Comparison of ENCODE assay signal across 9 mouse cellular contexts in the genomic region with DNA sequence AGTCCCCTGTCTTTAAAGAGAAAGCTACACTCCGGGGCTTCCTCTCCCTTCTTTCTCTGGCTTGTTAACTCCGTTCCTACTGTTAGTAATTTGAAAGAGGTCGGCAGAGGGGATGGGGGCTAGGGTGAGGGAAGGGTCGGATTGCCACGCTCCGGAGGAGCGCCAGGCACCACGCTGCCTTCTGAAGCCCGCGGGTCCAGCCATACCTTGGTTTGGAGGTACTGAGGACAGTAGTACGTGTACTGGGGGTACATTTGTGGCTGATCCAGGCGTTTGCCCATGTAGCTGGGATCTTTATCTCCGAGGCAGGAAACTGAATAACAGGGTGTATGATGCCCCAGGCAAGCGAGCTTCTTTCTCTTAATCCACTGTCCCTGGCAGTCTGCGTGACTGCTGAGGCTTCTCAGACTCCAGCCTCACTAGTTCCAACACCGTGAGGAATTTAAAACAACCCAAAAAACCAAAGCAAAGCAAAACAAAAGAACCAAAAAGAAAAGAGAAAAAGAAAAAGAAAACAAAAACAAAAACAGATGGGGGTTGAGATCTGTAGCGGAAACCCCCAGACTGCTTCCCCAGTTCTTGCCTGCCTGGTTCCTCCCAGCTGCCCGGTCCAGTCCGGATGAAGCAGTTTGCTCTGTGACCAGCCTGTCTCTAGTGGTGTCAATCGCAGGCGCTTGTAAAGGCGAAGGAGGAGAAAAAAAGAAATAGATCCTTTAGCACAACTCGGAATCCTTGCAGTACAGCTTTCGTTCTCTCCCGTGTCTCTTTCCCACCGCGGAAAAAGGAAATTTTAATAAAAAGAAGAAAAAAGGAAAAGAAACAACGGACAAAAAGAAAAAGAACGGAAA.
DNase-seq lines count a peak whose midpoint lies in the region; ATAC-seq and TF ChIP-seq lines count a peak whose summit lies in the region.
"Had no signal": no experiment of that assay in that cellular context is flagged by ENCODE, and none has a peak within 500 bp of the region (broad histone marks: within the 10 kb centered on the region; RNA-seq: fewer than 3 reads in every experiment).

No protein-coding gene starts in this region.

- DNase-seq in frontal cortex, postnatal 36 days (ENCODE audit: low spot score in 2 of 2), result peak; percentile 17 to 21
- DNase-seq in frontal cortex, postnatal 10 days (ENCODE audit: low spot score in 2 of 2), result no peak
- DNase-seq in Muller cell, postnatal 12 days (ENCODE audit: inconsistent ontology term), result peak; percentile 62
- DNase-seq in hindbrain, embryonic 10.5 days (ENCODE audit: low spot score), result peak; percentile 63
- peak; percentile 70 for DNase-seq in midbrain, postnatal 0 days (ENCODE audit: low spot score)
- DNase-seq in natural killer cell, adult 2 months (ENCODE audit: low spot score in 2 of 2), result no peak

- H3K4me3 ChIP-seq in embryonic facial prominence, embryonic 13.5 days, result peak overlapping the region; percentile 74
- H3K4me3 ChIP-seq in hindbrain, embryonic 10.5 days, result peak overlapping the region; percentile 64
- H3K4me3 ChIP-seq in limb, embryonic 13.5 days, result peak overlapping the region; percentile 70
- H3K4me3 ChIP-seq in midbrain, postnatal 0 days (ENCODE audit: low read depth, low read length), result peak overlapping the region; percentile 64

- WGBS in embryonic facial prominence, embryonic 13.5 days, result under 1% methylated on average over 29 of the region's 29 CpGs
- under 1% methylated on average over 29 of the region's 29 CpGs for WGBS in hindbrain, embryonic 10.5 days
- under 1% methylated on average over 29 of the region's 29 CpGs for WGBS in limb, embryonic 13.5 days
- under 1% methylated on average over 29 of the region's 29 CpGs for WGBS in midbrain, postnatal 0 days

- peaks cover 39% of the 10 kb centered on the region for H3K4me1 ChIP-seq in embryonic facial prominence, embryonic 13.5 days
- peaks cover 34% of the 10 kb centered on the region for H3K4me1 ChIP-seq in hindbrain, embryonic 10.5 days (replicated peaks)
- H3K4me1 ChIP-seq in limb, embryonic 13.5 days, result peaks cover 48% of the 10 kb centered on the region
- no peaks in the 10 kb centered on the region; the same call in 1 of the 2 replicates for H3K4me1 ChIP-seq in midbrain, postnatal 0 days (ENCODE audit: insufficient read depth, low read length)

- peak overlapping the region; percentile 94 for H3K27ac ChIP-seq in embryonic facial prominence, embryonic 13.5 days
- peak overlapping the region; percentile 86 for H3K27ac ChIP-seq in hindbrain, embryonic 10.5 days
- peak overlapping the region; percentile 92 for H3K27ac ChIP-seq in limb, embryonic 13.5 days
- peak overlapping the region; percentile 68; the same call in 1 of the 2 replicates for H3K27ac ChIP-seq in midbrain, postnatal 0 days (ENCODE audit: low read depth, low read length)

- H3K9me3 ChIP-seq in embryonic facial prominence, embryonic 13.5 days, result no peaks in the 10 kb centered on the region
- H3K9me3 ChIP-seq in hindbrain, embryonic 10.5 days, result no peaks in the 10 kb centered on the region
- H3K9me3 ChIP-seq in limb, embryonic 13.5 days, result no peaks in the 10 kb centered on the region
- no peaks in the 10 kb centered on the region for H3K9me3 ChIP-seq in midbrain, postnatal 0 days (ENCODE audit: low read length)

- peak overlapping the region; percentile 78 for H3K4me2 ChIP-seq in embryonic facial prominence, embryonic 13.5 days
- peak overlapping the region; percentile 79 for H3K4me2 ChIP-seq in limb, embryonic 13.5 days (replicated peaks)
- H3K4me2 ChIP-seq in midbrain, postnatal 0 days (ENCODE audit: low read depth, low read length, poor library complexity, severe bottlenecking), result peak overlapping the region; percentile 87

- no peaks in the 10 kb centered on the region for H3K27me3 ChIP-seq in embryonic facial prominence, embryonic 13.5 days
- H3K27me3 ChIP-seq in hindbrain, embryonic 10.5 days (ENCODE audit: insufficient read depth, poor library complexity, severe bottlenecking), result peaks cover 26% of the 10 kb centered on the region; the same call in 1 of the 2 replicates
- no peaks in the 10 kb centered on the region for H3K27me3 ChIP-seq in limb, embryonic 13.5 days
- no peaks in the 10 kb centered on the region for H3K27me3 ChIP-seq in midbrain, postnatal 0 days (ENCODE audit: insufficient read depth, low read length)

- peak; percentile 62; the same call in 1 of the 2 replicates for ATAC-seq in embryonic facial prominence, embryonic 13.5 days (ENCODE audit: insufficient number of reproducible peaks, insufficient read depth, low FRiP score, low TSS enrichment, low read depth)
- peak; percentile 63 for ATAC-seq in limb, embryonic 13.5 days (ENCODE audit: low FRiP score, low read depth)
- peak; percentile 78 for ATAC-seq in midbrain, postnatal 0 days (ENCODE audit: low FRiP score)

- peak overlapping the region; percentile 89 for H3K9ac ChIP-seq in embryonic facial prominence, embryonic 13.5 days
- H3K9ac ChIP-seq in limb, embryonic 13.5 days, result peak overlapping the region; percentile 89
- H3K9ac ChIP-seq in midbrain, postnatal 0 days (replicated peaks; ENCODE audit: low read length, poor library complexity, severe bottlenecking), result peak overlapping the region; percentile 77

- TF ChIP-seq CTCF in midbrain, postnatal 0 days (IDR thresholded peaks at IDR 0.05), result peak; percentile 36

- no peaks in the 10 kb centered on the region for H3K36me3 ChIP-seq in embryonic facial prominence, embryonic 13.5 days
- H3K36me3 ChIP-seq in hindbrain, embryonic 10.5 days, result no peaks in the 10 kb centered on the region
- no peaks in the 10 kb centered on the region for H3K36me3 ChIP-seq in limb, embryonic 13.5 days
- no peaks in the 10 kb centered on the region for H3K36me3 ChIP-seq in midbrain, postnatal 0 days (ENCODE audit: insufficient read depth, low read length)
- H3K36me3 ChIP-seq: G1E had no signal

Comparison
In these comparisons a context has a peak if more than half of its experiments do, and no peak if none do; other contexts are left out.
1. DNase-seq: peak in frontal cortex, postnatal 36 days (2 of 2), Muller cell, postnatal 12 days (single experiment), hindbrain, embryonic 10.5 days (single experiment) and midbrain, postnatal 0 days (single experiment); none in frontal cortex, postnatal 10 days (0 of 2) and natural killer cell, adult 2 months (0 of 2).
2. Peak in every context shown above with its lines, with median percentiles within 50 percentile points of each other: ATAC-seq, H3K27ac ChIP-seq, H3K4me2 ChIP-seq, H3K4me3 ChIP-seq and H3K9ac ChIP-seq.